Mouse (Mus musculus): ENCODE measurements around the gene Cyp2f2. TPM values are rescaled to one million over a fixed set of nuclear protein-coding genes. Genes with fewer than 3 reads are reported as not detected.

The Cyp2f2 gene
- total RNA-seq, 2 experiments from 2014 or later: 1.7 to 817 TPM

GRCm38 (mm10) chr7:27153205-27153764 is 33.6 kb downstream of the Cyp2f2 start, which contains the start of gene Cyp2t4:
Cyp2t4 (plus strand) TSS chr7:27153714.
- no peak for DNase-seq

GRCm38 (mm10) chr7:27156005-27156404 is 36.3 kb downstream of the Cyp2f2 start:
- no peak for DNase-seq

- DNase-seq: no peak
Observed at GRCm38 (mm10) chr7:27158171-27158570, 38.5 kb downstream of the Cyp2f2 start.

- peak in 1 of 2 experiments; percentile 38 for DNase-seq
Observed at GRCm38 (mm10) chr7:27159256-27159655, 39.5 kb downstream of the Cyp2f2 start.

GRCm38 (mm10) chr7:27159882-27160281 is 40.2 kb downstream of the Cyp2f2 start:
- peak; percentile 89 to 92 for DNase-seq

GRCm38 (mm10) chr7:27160921-27161320 is 41.2 kb downstream of the Cyp2f2 start:
- DNase-seq: no peak

GRCm38 (mm10) chr7:27161744-27162143 is 42.0 kb downstream of the Cyp2f2 start:
- peak; percentile 55 to 58 for DNase-seq

- DNase-seq: peak in 1 of 2 experiments; percentile 26
Observed at GRCm38 (mm10) chr7:27162780-27163449, 43.2 kb downstream of the Cyp2f2 start.

- no peak for DNase-seq
Observed at GRCm38 (mm10) chr7:27163450-27163805, 43.7 kb downstream of the Cyp2f2 start.

GRCm38 (mm10) chr7:27164112-27164947 is 44.6 kb downstream of the Cyp2f2 start:
- peak; percentile 71 for DNase-seq

GRCm38 (mm10) chr7:27165007-27165655 is 45.4 kb downstream of the Cyp2f2 start:
- peak; percentile 87 to 89 for DNase-seq

- no peak for DNase-seq
Observed at GRCm38 (mm10) chr7:27165696-27166095, 46.0 kb downstream of the Cyp2f2 start.

GRCm38 (mm10) chr7:27166229-27166613 is 46.5 kb downstream of the Cyp2f2 start:
- DNase-seq: peak; percentile 92 to 96

GRCm38 (mm10) chr7:27166614-27167474 is 47.1 kb downstream of the Cyp2f2 start, which contains the start of gene Egln2:
Egln2 (minus strand) TSS chr7:27166802.
- DNase-seq: peak; percentile 97

GRCm38 (mm10) chr7:27167475-27168094 is 47.9 kb downstream of the Cyp2f2 start:
- DNase-seq: no peak

GRCm38 (mm10) chr7:27168371-27168770 is 48.7 kb downstream of the Cyp2f2 start:
- DNase-seq: no peak

GRCm38 (mm10) chr7:27170981-27171380 is 51.3 kb downstream of the Cyp2f2 start:
- no peak for DNase-seq

GRCm38 (mm10) chr7:27174496-27174895 is 54.8 kb downstream of the Cyp2f2 start:
- DNase-seq: no peak

- DNase-seq: no peak
Observed at GRCm38 (mm10) chr7:27174896-27175295, 55.2 kb downstream of the Cyp2f2 start.

GRCm38 (mm10) chr7:27177942-27178323 is 58.2 kb downstream of the Cyp2f2 start:
- DNase-seq: no peak
